ENCODE assay signal across 9 mouse cellular contexts in genomic region chr8:11419645-11420044, GRCm38 (mm10). TPM values are rescaled to one million over a fixed set of nuclear protein-coding genes. Genes with fewer than 3 reads are reported as not detected.
A peak's percentile ranks its signal among the peaks of the same experiment; 100 is the strongest.
DNase-seq lines count a peak whose midpoint lies in the region; ATAC-seq and TF ChIP-seq lines count a peak whose summit lies in the region.
"Had no signal": no experiment of that assay in that cellular context is flagged by ENCODE, and none has a peak within 500 bp of the region (broad histone marks: within the 10 kb centered on the region; RNA-seq: fewer than 3 reads in every experiment).

No protein-coding gene starts in this region.

- peaks cover 20% of the 10 kb centered on the region for H3K4me1 ChIP-seq in heart, embryonic 16.5 days (ENCODE audit: control insufficient read depth, insufficient read depth, low read length)
- H3K4me1 ChIP-seq in midbrain, embryonic 10.5 days, result peaks cover 8% of the 10 kb centered on the region

- no peaks in the 10 kb centered on the region for H3K9me3 ChIP-seq in heart, embryonic 16.5 days (replicated peaks; ENCODE audit: control insufficient read depth, low read length)
- no peaks in the 10 kb centered on the region for H3K9me3 ChIP-seq in midbrain, embryonic 10.5 days (replicated peaks)
- H3K9me3 ChIP-seq: embryonic facial prominence, embryonic 12.5 days had no signal

- H3K36me3 ChIP-seq in heart, embryonic 16.5 days (ENCODE audit: control insufficient read depth, insufficient read depth), result peaks cover 25% of the 10 kb centered on the region
- H3K36me3 ChIP-seq in midbrain, embryonic 10.5 days, result no peaks in the 10 kb centered on the region
- no peaks in the 10 kb centered on the region for H3K36me3 ChIP-seq in splenic B cell, adult 2 months (ENCODE audit: control insufficient read depth, insufficient read depth, low read length, poor library complexity, severe bottlenecking)

- no peak overlapping the region for H3K4me2 ChIP-seq in heart, embryonic 16.5 days (ENCODE audit: low read depth, low read length)
- H3K4me2 ChIP-seq: embryonic facial prominence, embryonic 12.5 days had no signal

- H3K9ac ChIP-seq in heart, embryonic 16.5 days (ENCODE audit: low read length), result no peak overlapping the region
- H3K9ac ChIP-seq: embryonic facial prominence, embryonic 12.5 days had no signal

- peak; percentile 86 for TF ChIP-seq CTCF in layer of hippocampus, adult 2 months (conservative IDR thresholded peaks at IDR 0.05)

- 0 out of 2 replicates have a peak, but pooled peaks have one; percentile 32 for ATAC-seq in heart, embryonic 16.5 days (replicated peaks; ENCODE audit: extremely low read depth, insufficient read depth, low FRiP score)

- 12% methylated on average over 2 of the region's 2 CpGs for WGBS in heart, embryonic 16.5 days
- 14% methylated on average over 2 of the region's 2 CpGs for WGBS in midbrain, embryonic 10.5 days

- peak; percentile 41 to 56 for DNase-seq in layer of hippocampus, adult 2 months (ENCODE audit: low spot score in 2 of 2)
- no peak for DNase-seq in layer of hippocampus, adult 9-11 months
- peak; percentile 79 for DNase-seq in adipocyte (ENCODE audit: low spot score)
- DNase-seq in embryo, embryonic 10.5 days (ENCODE audit: low spot score), result peak; percentile 83
- peak; percentile 57 to 80 for DNase-seq in kidney, postnatal 36 days
- peak; percentile 62 for DNase-seq in midbrain, embryonic 10.5 days (ENCODE audit: low spot score)
- DNase-seq in splenic B cell, adult 2 months (ENCODE audit: low read depth, low spot score), result peak; percentile 73

- H3K4me3 ChIP-seq in layer of hippocampus, adult 2 months, result no peak overlapping the region
- no peak overlapping the region for H3K4me3 ChIP-seq in heart, embryonic 16.5 days (ENCODE audit: low read length)
- H3K4me3 ChIP-seq in midbrain, embryonic 10.5 days, result no peak overlapping the region
- H3K4me3 ChIP-seq: embryonic facial prominence, embryonic 12.5 days had no signal

- peak overlapping the region; percentile 46 for H3K27ac ChIP-seq in layer of hippocampus, adult 2 months
- peak overlapping the region; percentile 63 for H3K27ac ChIP-seq in heart, embryonic 16.5 days (ENCODE audit: low read length)
- no peak overlapping the region for H3K27ac ChIP-seq in midbrain, embryonic 10.5 days (replicated peaks)

- no peaks in the 10 kb centered on the region for H3K27me3 ChIP-seq in heart, embryonic 16.5 days (ENCODE audit: control insufficient read depth, insufficient read depth, low read length)
- no peaks in the 10 kb centered on the region for H3K27me3 ChIP-seq in midbrain, embryonic 10.5 days (ENCODE audit: low read depth, poor library complexity, severe bottlenecking)
- H3K27me3 ChIP-seq in splenic B cell, adult 2 months (ENCODE audit: control insufficient read depth, insufficient read depth, low read length, poor library complexity, severe bottlenecking), result no peaks in the 10 kb centered on the region
- H3K27me3 ChIP-seq: embryonic facial prominence, embryonic 12.5 days had no signal

RNA-seq across cellular contexts. Expression of gene Rab20, which starts 58.9 kb away (rescaled TPM):
- total RNA-seq in layer of hippocampus, adult 2 months (2021), result not detected
- 44.7 and 47.8 TPM in 2 replicates for polyA plus RNA-seq in heart, embryonic 16.5 days (2015; fragmentation: Nextera tagmentation; extraction: Ambion mirVana)
- 0.60 and 1.3 TPM in 2 replicates for polyA plus RNA-seq in midbrain, embryonic 10.5 days (2016; fragmentation: Nextera tagmentation; extraction: Ambion mirVana)

Comparison
In these comparisons a context has a peak if more than half of its experiments do, and no peak if none do; other contexts are left out.
1. RNA of gene Rab20, which starts 58.9 kb away (polyA plus RNA-seq): 44.7 to 47.8 TPM in heart, embryonic 16.5 days; 0.60 to 1.3 TPM in midbrain, embryonic 10.5 days; every median in the first group is over 10 times any median in the second.